Mouse (Mus musculus) thymus, adult 2 months (tissue): ENCODE results near the gene Phyhd1.

ENCODE experiments used
- CTCF ChIP-seq: fragments of 200-500 bp; IDR thresholded peaks from 2 replicates; pipeline ENCODE4 v1.5.1; 2012; ENCODE audit warnings: mild to moderate bottlenecking, control low read depth, low read length, moderate library complexity, borderline replicate concordance; ENCODE audit not compliant: control insufficient read depth, poor library complexity, insufficient read depth; ENCODE audit errors: extremely low read depth
- POLR2A ChIP-seq: fragments of 200-500 bp; IDR thresholded peaks from 2 replicates; pipeline ENCODE4 v1.6.1; 2012; ENCODE audit warnings: mild to moderate bottlenecking, low read length, control low read depth, moderate library complexity; ENCODE audit not compliant: control insufficient read depth, poor library complexity, insufficient read depth; ENCODE audit errors: extremely low read depth

GRCm38 (mm10) chr2:30280743-30281142 lies 14.7 kb downstream of the Phyhd1 start, which contains the start of gene Gm28038:
- TF ChIP-seq POLR2A: no peak
- no peak for TF ChIP-seq CTCF
